Mouse (Mus musculus) myocyte (in vitro differentiated cells): ENCODE results near the gene Iqgap2. TPM values are rescaled to one million over a fixed set of nuclear protein-coding genes. Genes with fewer than 3 reads are reported as not detected.

Experiments
- H3K27me3 ChIP-seq: one replicate; pipeline ENCODE4 v1.6.1; 2011; ENCODE audit not compliant: control insufficient read depth, insufficient read depth, insufficient read length
- H3K36me3 ChIP-seq: one replicate; pipeline ENCODE4 v1.6.1; 2011; ENCODE audit not compliant: control insufficient read depth, insufficient read depth
- H3K4me2 ChIP-seq: one replicate; pipeline ENCODE4 v1.6.1; 2011; ENCODE audit warnings: low read depth, control low read depth
- H3K4me3 ChIP-seq: one replicate; pipeline ENCODE4 v1.5.1; 2011; ENCODE audit warnings: mild to moderate bottlenecking, control low read depth, moderate library complexity
- H3K79me2 ChIP-seq: one replicate; pipeline ENCODE4 v1.6.1; 2011; ENCODE audit not compliant: control insufficient read depth, insufficient read depth
- H3ac ChIP-seq: one replicate; pipeline ENCODE4 v1.6.1; 2011; ENCODE audit not compliant: control insufficient read depth, insufficient read length
- CEBPB ChIP-seq: IDR thresholded peaks from 2 replicates; pipeline ENCODE4 v1.6.1; 2011; ENCODE audit warnings: mild to moderate bottlenecking, moderate library complexity; ENCODE audit not compliant: poor library complexity, insufficient read depth, severe bottlenecking
- E2F4 ChIP-seq: IDR thresholded peaks from one replicate; pipeline ENCODE4 v1.6.1; 2011; ENCODE audit warnings: mild to moderate bottlenecking, control low read depth, moderate library complexity; ENCODE audit not compliant: insufficient read depth
- MAX ChIP-seq: IDR thresholded peaks from one replicate; pipeline ENCODE4 v1.6.1; 2011; ENCODE audit warnings: low read depth, mild to moderate bottlenecking, control low read depth
- MYOD1 ChIP-seq, 3 experiments: IDR thresholded peaks; one replicate each; pipeline ENCODE4 v1.6.1; 2011; ENCODE audit warnings: control low read depth in 2 of 3, low read depth in 2 of 3, mild to moderate bottlenecking in 2 of 3, moderate library complexity in 1 of 3; ENCODE audit not compliant: insufficient read length in 2 of 3, control insufficient read depth in 1 of 3
- MYOG ChIP-seq, 3 experiments: IDR thresholded peaks; one replicate each; pipeline ENCODE4 v1.6.1; 2011; ENCODE audit warnings: control low read depth in 2 of 3, low read depth in 2 of 3, mild to moderate bottlenecking in 2 of 3; ENCODE audit not compliant: insufficient read length in 2 of 3, control insufficient read depth in 1 of 3, insufficient read depth in 1 of 3
- POLR2A ChIP-seq: IDR thresholded peaks from one replicate; pipeline ENCODE4 v1.6.1; 2011; ENCODE audit warnings: low read depth, mild to moderate bottlenecking, control low read depth, moderate library complexity; ENCODE audit not compliant: insufficient read length
- POLR2AphosphoS2 ChIP-seq: IDR thresholded peaks from one replicate; pipeline ENCODE4 v1.6.1; 2011; ENCODE audit warnings: low read depth, control low read depth; ENCODE audit not compliant: insufficient read length
- REST ChIP-seq: IDR thresholded peaks from one replicate; pipeline ENCODE4 v1.6.1; 2011; ENCODE audit warnings: mild to moderate bottlenecking, control low read depth, moderate library complexity; ENCODE audit not compliant: insufficient read depth, insufficient read length
- SRF ChIP-seq: IDR thresholded peaks from one replicate; pipeline ENCODE4 v1.6.1; 2011; ENCODE audit warnings: low read depth; ENCODE audit not compliant: control insufficient read depth, insufficient read length
- TCF12 ChIP-seq: IDR thresholded peaks from one replicate; pipeline ENCODE4 v1.6.1; 2011; ENCODE audit warnings: mild to moderate bottlenecking, control low read depth; ENCODE audit not compliant: poor library complexity, insufficient read depth, severe bottlenecking
- TCF3 ChIP-seq: IDR thresholded peaks from one replicate; pipeline ENCODE4 v1.6.1; 2011; ENCODE audit warnings: low read depth, control low read depth; ENCODE audit not compliant: insufficient read length
- USF1 ChIP-seq: IDR thresholded peaks from one replicate; pipeline ENCODE4 v1.6.1; 2011; ENCODE audit warnings: low read depth, mild to moderate bottlenecking, control low read depth, moderate library complexity
- polyA plus RNA-seq: library from polyadenylated mRNA; unstranded; fragments of >200 nt; fragmentation: generic; extraction: Trizol; gene quantifications from one replicate; pipeline ENCODE4 v1.2.1, GENCODE M21; 2012; ENCODE audit warnings: missing spikeins

Iqgap2 gene
- polyA plus RNA-seq, 1 experiment = 0.02 TPM

GRCm38 (mm10) chr13:95850451-95850850, 41.3 kb downstream of the Iqgap2 start:
- H3ac ChIP-seq = no peak overlapping the region
- no peak for TF ChIP-seq USF1
- no peak for TF ChIP-seq MYOD1 (IDR thresholded peaks at IDR 0.05; ENCODE audit: control insufficient read depth in 1 of 3, insufficient read length in 2 of 3, low read depth in 2 of 3)
- TF ChIP-seq E2F4 = no peak
- TF ChIP-seq CEBPB = no peak
- no peak overlapping the region for H3K4me3 ChIP-seq
- no peaks in the 10 kb centered on the region for H3K79me2 ChIP-seq
- no peaks in the 10 kb centered on the region for H3K27me3 ChIP-seq
- no peak overlapping the region for H3K4me2 ChIP-seq
- H3K36me3 ChIP-seq = no peaks in the 10 kb centered on the region

GRCm38 (mm10) chr13:95849501-95850007, 42.2 kb downstream of the Iqgap2 start:
- TF ChIP-seq USF1 = no peak
- TF ChIP-seq POLR2AphosphoS2 = no peak
- no peak for TF ChIP-seq CEBPB
- no peak for TF ChIP-seq MAX
- no peak for TF ChIP-seq TCF3
- Histone ChIP-seq H3K4me2 (no peak overlapping the region), H3K36me3 (no peaks in the 10 kb centered on the region), H3ac (no peak overlapping the region), H3K79me2 (no peaks in the 10 kb centered on the region), H3K27me3 (no peaks in the 10 kb centered on the region), H3K4me3 (no peak overlapping the region)

GRCm38 (mm10) chr13:95846364-95846763, 45.4 kb downstream of the Iqgap2 start:
- no peaks in the 10 kb centered on the region for H3K36me3 ChIP-seq
- no peaks in the 10 kb centered on the region for H3K27me3 ChIP-seq
- H3K79me2 ChIP-seq = no peaks in the 10 kb centered on the region
- H3K4me3 ChIP-seq = no peak overlapping the region
- no peak overlapping the region for H3K4me2 ChIP-seq
- TF ChIP-seq TCF12 (no peak), E2F4 (no peak), MAX (no peak), REST (no peak), USF1 (no peak), CEBPB (no peak), POLR2A (no peak), TCF3 (no peak), MYOG (IDR thresholded peaks at IDR 0.05; ENCODE audit: control insufficient read depth in 1 of 3, insufficient read depth in 1 of 3, insufficient read length in 2 of 3, low read depth in 2 of 3) (no peak), MYOD1 (IDR thresholded peaks at IDR 0.05; ENCODE audit: control insufficient read depth in 1 of 3, insufficient read length in 2 of 3, low read depth in 2 of 3) (no peak), POLR2AphosphoS2 (no peak), SRF (no peak)
- H3ac ChIP-seq = no peak overlapping the region

- no peaks in the 10 kb centered on the region for H3K79me2 ChIP-seq
- TF ChIP-seq POLR2AphosphoS2 (no peak), MYOG (IDR thresholded peaks at IDR 0.05; ENCODE audit: control insufficient read depth in 1 of 3, insufficient read depth in 1 of 3, insufficient read length in 2 of 3, low read depth in 2 of 3) (no peak), MYOD1 (IDR thresholded peaks at IDR 0.05; ENCODE audit: control insufficient read depth in 1 of 3, insufficient read length in 2 of 3, low read depth in 2 of 3) (no peak), CEBPB (no peak), E2F4 (no peak), REST (no peak), TCF3 (no peak), USF1 (no peak), POLR2A (no peak), TCF12 (no peak), SRF (no peak), MAX (no peak)
- no peaks in the 10 kb centered on the region for H3K27me3 ChIP-seq
- no peak overlapping the region for H3K4me3 ChIP-seq
- H3ac ChIP-seq = no peak overlapping the region
- H3K36me3 ChIP-seq = no peaks in the 10 kb centered on the region
- H3K4me2 ChIP-seq = no peak overlapping the region
Observed at GRCm38 (mm10) chr13:95844950-95845349, 46.8 kb downstream of the Iqgap2 start.

GRCm38 (mm10) chr13:95843411-95844026, 48.2 kb downstream of the Iqgap2 start:
- Histone ChIP-seq H3K36me3 (no peaks in the 10 kb centered on the region), H3K79me2 (no peaks in the 10 kb centered on the region), H3ac (no peak overlapping the region), H3K4me3 (no peak overlapping the region), H3K27me3 (no peaks in the 10 kb centered on the region), H3K4me2 (no peak overlapping the region)
- no peak for TF ChIP-seq USF1

GRCm38 (mm10) chr13:95842803-95843202, 48.9 kb downstream of the Iqgap2 start:
- Histone ChIP-seq H3K4me3 (no peak overlapping the region), H3K4me2 (no peak overlapping the region), H3K79me2 (no peaks in the 10 kb centered on the region), H3K27me3 (no peaks in the 10 kb centered on the region), H3K36me3 (no peaks in the 10 kb centered on the region), H3ac (no peak overlapping the region)
- TF ChIP-seq CEBPB (no peak), POLR2AphosphoS2 (no peak), TCF3 (no peak), TCF12 (no peak), REST (no peak), E2F4 (no peak), USF1 (no peak), POLR2A (no peak), MAX (no peak), SRF (no peak), MYOD1 (IDR thresholded peaks at IDR 0.05; ENCODE audit: control insufficient read depth in 1 of 3, insufficient read length in 2 of 3, low read depth in 2 of 3) (no peak), MYOG (IDR thresholded peaks at IDR 0.05; ENCODE audit: control insufficient read depth in 1 of 3, insufficient read depth in 1 of 3, insufficient read length in 2 of 3, low read depth in 2 of 3) (no peak)
